Mouse (Mus musculus) intestine, embryonic 14.5 days (tissue): ENCODE measurements around the gene Apaf1. TPM values are rescaled to one million over a fixed set of nuclear protein-coding genes. Genes with fewer than 3 reads are reported as not detected.

Experiments used
- ATAC-seq: fragments of 200-750 bp; cut with Nextera tagmentation; replicated peaks from 2 replicates; pipeline ENCODE4 v1.8.0; 2017; ENCODE audit warnings: low read depth, moderate number of reproducible peaks, moderate TSS enrichment, moderate library complexity; ENCODE audit not compliant: low FRiP score, low TSS enrichment
- DNase-seq: peaks from one replicate; pipeline ENCODE4 v3.0.0-alpha.2; 2018; ENCODE audit warnings: low spot score
- H3K27ac ChIP-seq: fragments of 300-500 bp; sonication (generic); 2 replicates; pipeline ENCODE4 v1.5.1; 2014; ENCODE audit warnings: low read depth, mild to moderate bottlenecking, control low read depth
- H3K27me3 ChIP-seq: fragments of 300-500 bp; sonication (generic); replicated peaks from 2 replicates; pipeline ENCODE4 v1.6.1; 2014; ENCODE audit warnings: low read length, control low read depth; ENCODE audit not compliant: control insufficient read depth, insufficient read depth
- H3K36me3 ChIP-seq: fragments of 300-500 bp; sonication (generic); 2 replicates; pipeline ENCODE4 v1.6.1; 2014; ENCODE audit warnings: low read length, control low read depth; ENCODE audit not compliant: control insufficient read depth, insufficient read depth
- H3K4me1 ChIP-seq: fragments of 300-500 bp; sonication (generic); replicated peaks from 2 replicates; pipeline ENCODE4 v1.6.1; 2014; ENCODE audit warnings: low read length, control low read depth, mixed read lengths; ENCODE audit not compliant: control insufficient read depth, insufficient read depth
- H3K4me2 ChIP-seq: fragments of 300-500 bp; sonication (generic); 2 replicates; pipeline ENCODE4 v1.6.1; 2014; ENCODE audit warnings: low read length
- H3K4me3 ChIP-seq: fragments of 300-500 bp; sonication (generic); 2 replicates; pipeline ENCODE4 v1.5.1; 2014; ENCODE audit warnings: low read depth, low read length, control low read depth, mixed read lengths
- H3K9ac ChIP-seq: fragments of 300-500 bp; sonication (generic); 2 replicates; pipeline ENCODE4 v1.6.1; 2014; ENCODE audit warnings: mild to moderate bottlenecking, low read length
- H3K9me3 ChIP-seq: fragments of 300-500 bp; sonication (generic); 2 replicates; pipeline ENCODE4 v1.6.1; 2016; ENCODE audit warnings: low read length, control low read depth; ENCODE audit not compliant: control insufficient read depth
- WGBS: fragments of 180-500 bp; shearing (Covaris S2); extraction: QIAGEN DNeasy Blood & Tissue Kit; methylation state at CpG from one replicate; pipeline ENCODE4 v1.1.7; 2014; 5-methylcytosine and 5-hydroxymethylcytosine counted together
- polyA plus RNA-seq: library from polyadenylated mRNA; unstranded; fragments of >200 nt; fragmentation: Nextera tagmentation; extraction: Ambion mirVana; gene quantifications from 2 replicates; pipeline ENCODE4 v1.2.1, GENCODE M21; 2014

Apaf1 gene
- polyA plus RNA-seq, 1 experiment from 2014 or later = 25.9 TPM

DNA sequence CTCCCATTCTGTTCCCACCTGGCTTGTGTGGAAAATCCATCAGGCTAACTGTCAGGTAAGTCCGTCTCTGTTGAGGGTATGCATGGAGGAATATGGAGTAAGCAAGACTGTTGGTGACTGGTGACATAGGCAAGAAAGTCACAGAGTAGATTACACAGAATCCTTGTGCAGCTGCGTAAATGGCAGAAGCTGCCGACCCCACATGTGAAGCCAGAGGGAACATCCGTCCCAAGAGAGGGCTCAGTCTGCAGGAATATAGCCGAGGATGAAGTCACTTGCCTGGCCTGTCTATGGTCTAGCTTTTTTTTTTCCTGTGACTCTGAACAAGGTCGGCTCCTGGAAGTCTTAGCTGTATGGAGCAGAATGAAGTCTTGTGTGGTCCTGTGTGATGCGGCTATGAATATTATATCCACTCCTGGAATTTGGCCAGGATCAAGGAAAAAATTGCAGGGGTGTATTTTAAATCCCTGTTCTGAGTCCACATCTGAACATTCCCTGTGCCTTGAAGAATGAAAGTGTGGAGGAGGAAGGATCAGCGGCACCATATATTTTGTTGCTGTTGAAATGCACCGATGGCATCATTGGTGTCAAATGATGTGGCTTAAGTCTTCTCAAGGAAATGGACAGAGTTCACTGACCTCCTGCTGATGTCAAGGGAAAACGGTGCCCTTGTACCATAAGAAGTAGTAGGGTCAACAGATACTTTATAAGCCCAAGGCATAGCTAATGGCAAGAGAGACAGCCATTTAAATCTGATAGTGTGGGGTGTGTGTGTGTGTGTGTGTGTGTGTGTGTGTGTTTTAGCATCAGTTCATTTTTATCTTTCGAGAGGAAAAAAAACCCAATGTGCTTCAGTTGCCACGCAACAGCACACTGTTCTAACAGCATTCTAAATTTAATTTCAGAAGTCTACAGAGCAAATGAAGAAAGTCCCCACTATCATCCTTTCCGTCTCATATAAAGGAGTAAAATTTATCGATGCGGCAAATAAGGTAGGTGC is 141.7 kb downstream of the Apaf1 start:
- ATAC-seq = no peak
- Histone ChIP-seq H3K4me3 (no peak overlapping the region), H3K9me3 (no peaks in the 10 kb centered on the region), H3K4me1 (no peaks in the 10 kb centered on the region), H3K27ac (no peak overlapping the region), H3K4me2 (no peak overlapping the region), H3K27me3 (no peaks in the 10 kb centered on the region), H3K9ac (no peak overlapping the region), H3K36me3 (no peaks in the 10 kb centered on the region)
- DNase-seq = no peak
- WGBS = 78% methylated on average over 15 of the region's 15 CpGs

Other genes with a start within 250 kb of the Apaf1 start
- 37.2 and 40.2 TPM in 2 replicates for gene Ikbip, start 170 bp upstream of the Apaf1 start, polyA plus RNA-seq
- 555 and 608 TPM in 2 replicates for gene Slc25a3, start 41.3 kb upstream of the Apaf1 start, polyA plus RNA-seq
- gene Tmpo, start 98.5 kb upstream of the Apaf1 start, polyA plus RNA-seq = 219 TPM in 2 replicates